Mouse (Mus musculus) forebrain, embryonic 14.5 days (tissue): ENCODE results near the gene Olfr1219. TPM values are rescaled to one million over a fixed set of nuclear protein-coding genes. Genes with fewer than 3 reads are reported as not detected.

Source experiments
- ATAC-seq: fragments of 200-750 bp; cut with Nextera tagmentation; 2 replicates; pipeline ENCODE4 v1.8.0; 2017; ENCODE audit warnings: mild to moderate bottlenecking, moderate library complexity
- DNase-seq: peaks from one replicate; pipeline ENCODE4 v3.0.0-alpha.2; 2015; ENCODE audit warnings: low spot score
- H3K27ac ChIP-seq: fragments of 300-500 bp; sonication (generic); 2 replicates; pipeline ENCODE4 v1.5.1; 2014; ENCODE audit warnings: low read depth, mild to moderate bottlenecking, control low read depth, low read length, moderate library complexity
- H3K27me3 ChIP-seq: fragments of 300-500 bp; sonication (generic); replicated peaks from 2 replicates; pipeline ENCODE4 v1.6.1; 2014; ENCODE audit warnings: low read length, control low read depth, mixed read lengths; ENCODE audit not compliant: control insufficient read depth, insufficient read depth
- H3K36me3 ChIP-seq: fragments of 300-500 bp; sonication (generic); 2 replicates; pipeline ENCODE4 v1.6.1; 2014; ENCODE audit warnings: low read length, control low read depth; ENCODE audit not compliant: control insufficient read depth, insufficient read depth
- H3K4me1 ChIP-seq: fragments of 300-500 bp; sonication (generic); 2 replicates; pipeline ENCODE4 v1.6.1; 2014; ENCODE audit warnings: antibody characterized with exemption, low read length, control low read depth; ENCODE audit not compliant: control insufficient read depth, insufficient read depth
- H3K4me2 ChIP-seq: fragments of 300-500 bp; sonication (generic); 2 replicates; pipeline ENCODE4 v1.6.1; 2014; ENCODE audit warnings: mild to moderate bottlenecking, control low read depth, low read length
- H3K4me3 ChIP-seq: fragments of 300-500 bp; sonication (generic); 2 replicates; pipeline ENCODE4 v1.5.1; 2014; ENCODE audit warnings: low read depth, low read length, control low read depth
- H3K9ac ChIP-seq: fragments of 300-500 bp; sonication (generic); 2 replicates; pipeline ENCODE4 v1.6.1; 2014; ENCODE audit warnings: mild to moderate bottlenecking, low read length, control low read depth, moderate library complexity
- H3K9me3 ChIP-seq: fragments of 300-500 bp; sonication (generic); replicated peaks from 2 replicates; pipeline ENCODE4 v1.6.1; 2016; ENCODE audit warnings: low read length, control low read depth, mixed read lengths; ENCODE audit not compliant: control insufficient read depth
- WGBS: fragments of 180-500 bp; shearing (Covaris S2); extraction: QIAGEN DNeasy Blood & Tissue Kit; methylation state at CpG from one replicate; pipeline ENCODE4 v1.1.7; 2014; 5-methylcytosine and 5-hydroxymethylcytosine counted together
- polyA plus RNA-seq: library from polyadenylated mRNA; unstranded; fragments of >200 nt; fragmentation: Nextera tagmentation; extraction: Ambion mirVana; gene quantifications from 2 replicates; pipeline ENCODE4 v1.2.1, GENCODE M21; 2014

Gene Olfr1219
- polyA plus RNA-seq, result not detected in 2 replicates

- Histone ChIP-seq H3K27me3 (no peaks in the 10 kb centered on the region), H3K4me1 (no peaks in the 10 kb centered on the region), H3K9me3 (no peaks in the 10 kb centered on the region), H3K4me2 (no peak within 1 kb of the TSS), H3K4me3 (no peak within 1 kb of the TSS), H3K9ac (no peak within 1 kb of the TSS), H3K36me3 (no peaks in the 10 kb centered on the region), H3K27ac (no peak within 1 kb of the TSS)
- no peak for DNase-seq
- ATAC-seq, result no peak
- 74% methylated on average over 1 of the region's 1 CpGs for WGBS
Measured at GRCm38 (mm10) chr2:89083413-89083812, at the start of gene Olfr1219. Olfr1219 (minus strand) TSS chr2:89083513.

- WGBS, result 80% methylated on average over 3 of the region's 3 CpGs
- Histone ChIP-seq H3K4me3 (no peak within 1 kb of the TSS), H3K4me1 (no peaks in the 10 kb centered on the region), H3K36me3 (no peaks in the 10 kb centered on the region), H3K4me2 (no peak within 1 kb of the TSS), H3K27me3 (no peaks in the 10 kb centered on the region), H3K27ac (no peak within 1 kb of the TSS), H3K9me3 (no peaks in the 10 kb centered on the region), H3K9ac (no peak within 1 kb of the TSS)
- no peak for ATAC-seq
- no peak for DNase-seq
Measured at GRCm38 (mm10) chr2:89132954-89133353, 49.6 kb upstream of the Olfr1219 start, which contains the start of gene Olfr1222. Olfr1222 (minus strand) TSS chr2:89133054.

- Histone ChIP-seq H3K27me3 (no peaks in the 10 kb centered on the region), H3K4me3 (no peak within 1 kb of the TSS), H3K27ac (no peak within 1 kb of the TSS), H3K4me2 (no peak within 1 kb of the TSS), H3K36me3 (no peaks in the 10 kb centered on the region), H3K9me3 (no peaks in the 10 kb centered on the region), H3K4me1 (no peaks in the 10 kb centered on the region), H3K9ac (no peak within 1 kb of the TSS)
- DNase-seq, result no peak
- ATAC-seq, result no peak
- 87% methylated on average over 2 of the region's 2 CpGs for WGBS
Measured at GRCm38 (mm10) chr2:89117183-89117582, 33.9 kb upstream of the Olfr1219 start, which contains the start of gene Olfr1221. Olfr1221 (minus strand) TSS chr2:89117283.

- WGBS, result 80% methylated on average over 3 of the region's 3 CpGs
Measured at GRCm38 (mm10) chr2:89106735-89107134, 23.4 kb upstream of the Olfr1219 start, which contains the start of gene Olfr1220. Olfr1220 (minus strand) TSS chr2:89106835.

GRCm38 (mm10) chr2:89105651-89106050 lies 22.3 kb upstream of the Olfr1219 start:
- H3K27ac ChIP-seq, result no peak overlapping the region
- H3K4me3 ChIP-seq, result no peak overlapping the region
- DNase-seq (no peak), ATAC-seq (no peak)
- no peaks in the 10 kb centered on the region for H3K36me3 ChIP-seq
- no peaks in the 10 kb centered on the region for H3K4me1 ChIP-seq
- no peaks in the 10 kb centered on the region for H3K9me3 ChIP-seq
- H3K9ac ChIP-seq, result no peak overlapping the region
- H3K4me2 ChIP-seq, result no peak overlapping the region
- H3K27me3 ChIP-seq, result no peaks in the 10 kb centered on the region

More at GRCm38 (mm10) chr2:89106735-89107134, 23.4 kb upstream of the Olfr1219 start, which contains the start of gene Olfr1220:
- no peak for ATAC-seq
- Histone ChIP-seq H3K4me1 (no peaks in the 10 kb centered on the region), H3K4me3 (no peak within 1 kb of the TSS), H3K27me3 (no peaks in the 10 kb centered on the region), H3K9me3 (no peaks in the 10 kb centered on the region), H3K36me3 (no peaks in the 10 kb centered on the region), H3K27ac (no peak within 1 kb of the TSS), H3K4me2 (no peak within 1 kb of the TSS), H3K9ac (no peak within 1 kb of the TSS)
- no peak for DNase-seq

GRCm38 (mm10) chr2:89093848-89094247 lies 10.5 kb upstream of the Olfr1219 start:
- H3K4me3 ChIP-seq, result no peak overlapping the region
- no peak overlapping the region for H3K27ac ChIP-seq
- no peak for DNase-seq
- H3K9ac ChIP-seq, result no peak overlapping the region
- no peaks in the 10 kb centered on the region for H3K4me1 ChIP-seq
- 100% methylated on average over 1 of the region's 1 CpGs for WGBS
- no peak overlapping the region for H3K4me2 ChIP-seq
- ATAC-seq, result no peak
- no peaks in the 10 kb centered on the region for H3K9me3 ChIP-seq
- no peaks in the 10 kb centered on the region for H3K36me3 ChIP-seq
- H3K27me3 ChIP-seq, result no peaks in the 10 kb centered on the region

- no peak overlapping the region for H3K4me2 ChIP-seq
- H3K27ac ChIP-seq, result no peak overlapping the region
- H3K36me3 ChIP-seq, result no peaks in the 10 kb centered on the region
- ATAC-seq, result no peak
- H3K27me3 ChIP-seq, result no peaks in the 10 kb centered on the region
- no peaks in the 10 kb centered on the region for H3K4me1 ChIP-seq
- H3K9ac ChIP-seq, result no peak overlapping the region
- no peak overlapping the region for H3K4me3 ChIP-seq
- no peaks in the 10 kb centered on the region for H3K9me3 ChIP-seq
- DNase-seq, result no peak
Measured at GRCm38 (mm10) chr2:89081487-89081886, 1.8 kb downstream of the Olfr1219 start.

- H3K4me1 ChIP-seq, result no peaks in the 10 kb centered on the region
- H3K27ac ChIP-seq, result no peak within 1 kb of the TSS
- no peak within 1 kb of the TSS for H3K4me2 ChIP-seq
- DNase-seq, result no peak
- ATAC-seq, result no peak
- no peaks in the 10 kb centered on the region for H3K9me3 ChIP-seq
- no peak within 1 kb of the TSS for H3K4me3 ChIP-seq
- no peak within 1 kb of the TSS for H3K9ac ChIP-seq
- H3K27me3 ChIP-seq, result no peaks in the 10 kb centered on the region
- no peaks in the 10 kb centered on the region for H3K36me3 ChIP-seq
Measured at GRCm38 (mm10) chr2:89061087-89061486, 22.2 kb downstream of the Olfr1219 start, which contains the start of gene Olfr1218. Olfr1218 (minus strand) TSS chr2:89061187.

GRCm38 (mm10) chr2:89031965-89032364 lies 51.3 kb downstream of the Olfr1219 start, which contains the start of gene Olfr1217:
Olfr1217 (minus strand) TSS chr2:89032065.
- Histone ChIP-seq H3K36me3 (no peaks in the 10 kb centered on the region), H3K4me2 (no peak within 1 kb of the TSS), H3K4me1 (no peaks in the 10 kb centered on the region), H3K9me3 (no peaks in the 10 kb centered on the region), H3K4me3 (no peak within 1 kb of the TSS), H3K9ac (no peak within 1 kb of the TSS), H3K27me3 (no peaks in the 10 kb centered on the region), H3K27ac (no peak within 1 kb of the TSS)
- WGBS, result 69% methylated on average over 2 of the region's 2 CpGs
- ATAC-seq, result no peak
- no peak for DNase-seq
